Mouse (Mus musculus) adrenal gland, postnatal 14 days (tissue): ENCODE results near the gene Ganab. TPM values are rescaled to one million over a fixed set of nuclear protein-coding genes. Genes with fewer than 3 reads are reported as not detected.
"Not testable (repeated sequence)": the region's sequence is repeated elsewhere in the genome, so short reads cannot be mapped to it uniquely, and the experiment has no call there.

Source experiments
- DNase-seq: peaks from one replicate; pipeline ENCODE4 v3.0.0; 2021; ENCODE audit warnings: mixed read lengths
- long read RNA-seq, 2 experiments: library from polyadenylated mRNA; stranded (forward); transcript quantifications; one replicate each; pipeline ENCODE4 v2.0.0; 2021
- total RNA-seq: library from RNA; stranded (reverse); gene quantifications from 2 replicates; pipeline ENCODE4 v1.2.3, GENCODE M21; 2021

The Ganab gene
- total RNA-seq = 162 and 164 TPM in 2 replicates
- long read RNA-seq, experiment 1, transcript Ganab-202 (24 exons, 3,788 nt) = major isoform, 25 of 59 reads
- long read RNA-seq, experiment 1, partial matches to known transcripts = 34 of 59 reads
- long read RNA-seq, experiment 1, other reads (novel, unspliced or antisense) = 0 of 59 reads
- long read RNA-seq, experiment 2, transcript Ganab-202 (24 exons, 3,788 nt) = major isoform, 27 of 54 reads
- long read RNA-seq, experiment 2, partial matches to known transcripts = 26 of 54 reads
- long read RNA-seq, experiment 2, other reads (novel, unspliced or antisense) = 1 of 54 reads

DNA sequence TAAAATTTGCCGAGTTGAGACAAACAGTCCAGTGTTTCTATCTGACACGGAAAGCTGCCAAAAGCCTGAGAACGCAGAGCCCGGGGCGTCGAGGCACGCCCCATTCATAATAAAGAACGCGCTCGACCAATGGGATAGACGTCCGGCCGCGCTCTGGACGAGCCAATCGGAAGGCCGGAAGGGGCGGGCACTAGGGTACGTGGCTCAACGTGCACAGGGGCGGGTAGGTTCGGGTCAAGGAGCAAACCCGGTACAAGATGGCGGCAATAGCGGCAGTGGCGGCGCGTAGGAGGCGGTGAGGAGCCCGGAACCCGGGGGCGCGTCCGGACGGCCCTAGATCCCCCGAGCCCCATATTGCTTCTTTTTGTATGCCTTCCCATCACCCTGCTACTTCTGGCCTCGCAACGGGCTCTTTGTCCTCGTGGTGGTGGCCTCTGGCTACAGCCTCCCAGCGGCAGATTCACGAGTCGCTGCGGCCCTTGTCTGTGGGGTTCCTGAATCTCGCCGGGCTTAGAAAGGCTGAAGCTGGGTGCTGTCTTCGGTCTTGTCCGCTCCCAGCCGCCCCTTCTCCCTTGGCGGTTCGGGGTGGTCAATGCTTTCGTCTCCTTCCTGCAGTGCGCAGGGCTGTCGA lies at the start of gene Ganab:
TSS of gene Ganab (plus strand) at position 207 of the 631 bp plus-strand sequence.
- peak; percentile 98 for DNase-seq

DNA sequence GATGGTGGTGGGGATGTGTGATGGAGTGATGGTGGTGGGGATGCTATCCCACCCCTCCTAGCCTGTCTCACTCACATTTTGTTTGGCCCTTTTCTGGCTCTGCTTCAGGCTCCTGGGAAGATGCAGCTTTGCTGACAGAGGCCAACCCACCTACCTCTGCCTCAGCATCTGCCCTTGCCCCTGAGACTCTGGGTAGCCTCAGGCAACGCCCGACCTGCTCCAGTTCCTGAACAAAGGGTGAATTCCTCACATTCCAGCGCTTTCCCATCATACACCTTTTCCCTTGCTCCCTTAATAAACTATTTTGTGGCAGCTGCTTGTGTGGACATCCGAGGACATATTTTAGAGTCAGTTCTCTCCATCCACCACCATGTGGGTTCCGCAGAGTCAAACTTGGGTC lies 49.5 kb upstream of the Ganab start:
- no peak for DNase-seq

DNA sequence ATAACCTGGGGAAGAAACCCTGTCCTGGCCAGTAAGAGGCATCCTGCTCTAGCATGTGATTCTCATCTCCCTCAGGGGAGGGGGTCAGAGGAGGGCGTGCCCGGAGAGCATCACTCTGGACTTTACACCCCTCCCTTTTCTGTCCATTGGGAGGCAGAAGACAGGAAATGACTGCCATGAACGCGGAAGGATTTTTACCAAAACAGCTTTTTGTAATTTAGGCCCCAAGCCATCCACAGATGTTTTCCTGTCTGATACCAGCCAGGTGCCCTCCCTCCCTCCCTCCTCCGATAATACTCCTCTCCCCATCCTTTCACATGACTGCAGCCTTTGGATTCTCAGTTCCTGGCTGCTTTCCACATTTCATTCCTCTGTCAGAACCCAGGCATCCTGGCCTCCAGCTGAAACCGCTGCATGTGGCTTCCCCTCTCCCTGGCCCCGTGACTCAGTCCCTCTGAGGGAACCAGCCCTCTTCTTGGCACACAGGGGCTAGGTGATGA lies 47.4 kb upstream of the Ganab start, which contains the start of gene Lrrn4cl:
TSS of gene Lrrn4cl (plus strand) at position 367 of the 500 bp plus-strand sequence.
- peak; percentile 72 for DNase-seq

DNA sequence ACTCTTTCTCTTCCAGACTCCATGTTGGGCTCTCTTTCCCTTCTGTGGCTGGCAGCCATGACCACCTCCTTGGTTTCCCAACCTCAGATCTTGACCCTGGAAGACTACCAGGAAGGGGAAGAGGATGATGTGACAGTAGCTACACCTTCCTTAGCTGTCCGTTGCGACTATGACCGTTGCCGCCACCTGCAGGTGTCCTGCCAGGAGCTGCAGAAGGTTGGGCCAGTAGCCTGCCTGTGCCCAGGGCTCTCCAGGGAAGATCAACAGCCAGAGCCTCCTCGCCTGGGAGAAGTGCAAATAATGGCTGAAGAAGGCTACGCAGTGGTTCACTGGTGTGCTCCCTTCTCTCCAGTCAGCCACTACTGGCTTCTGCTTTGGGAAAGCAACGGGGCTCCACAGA lies 46.2 kb upstream of the Ganab start:
- DNase-seq = peak; percentile 36

DNA sequence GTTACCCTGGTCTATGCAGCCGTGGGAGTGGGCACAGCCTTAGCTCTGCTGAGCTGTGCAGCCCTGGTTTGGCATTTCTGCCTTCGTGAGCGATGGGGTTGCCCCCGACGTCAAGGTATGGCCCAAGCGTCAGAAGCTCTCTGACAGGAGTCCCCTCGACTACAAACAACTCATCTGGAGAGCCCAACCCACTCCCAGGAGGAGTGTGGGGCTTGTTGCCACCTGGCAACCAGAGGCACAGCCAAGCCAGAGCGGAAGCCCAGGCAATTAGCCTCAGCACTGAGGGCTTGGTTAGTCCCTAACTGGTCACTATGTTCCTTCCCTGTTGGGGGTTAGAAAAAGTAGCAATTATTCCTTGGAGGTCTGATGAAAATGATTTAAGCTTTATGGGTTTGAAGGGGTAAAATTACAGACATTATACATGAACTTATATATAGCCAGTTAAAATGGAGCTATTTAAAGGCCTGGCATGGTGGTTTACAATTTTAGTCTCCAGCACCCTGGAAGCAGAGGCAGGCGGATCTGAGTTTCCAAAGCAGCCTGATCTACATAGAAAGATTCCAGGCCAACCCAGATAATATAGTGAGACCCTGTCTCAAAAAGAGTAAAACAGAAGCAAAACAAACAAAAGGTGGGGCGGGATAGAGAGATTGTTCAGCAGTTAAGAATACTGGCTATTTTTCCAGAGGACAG lies 45.5 kb upstream of the Ganab start:
- peak; percentile 42 for DNase-seq

DNA sequence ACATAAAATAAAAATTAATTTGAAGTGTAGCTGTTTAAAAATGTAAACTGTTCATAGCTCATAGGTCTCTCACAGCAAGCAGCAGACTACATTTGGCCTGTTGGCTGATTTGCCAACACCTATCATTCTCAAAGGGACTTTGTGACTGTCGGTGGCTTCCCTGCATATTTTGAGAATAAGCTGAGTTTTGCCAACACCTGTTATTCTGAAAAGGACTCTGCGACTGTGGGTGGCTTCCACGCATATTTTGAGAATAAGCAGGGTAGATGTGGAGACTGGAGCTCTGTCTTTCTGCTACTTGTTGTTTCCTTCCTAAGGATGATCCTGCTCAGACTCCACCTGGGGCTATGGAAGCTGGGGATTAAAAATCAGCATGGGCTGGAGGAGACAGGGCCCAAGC lies 44.8 kb upstream of the Ganab start:
- DNase-seq = no peak

DNA sequence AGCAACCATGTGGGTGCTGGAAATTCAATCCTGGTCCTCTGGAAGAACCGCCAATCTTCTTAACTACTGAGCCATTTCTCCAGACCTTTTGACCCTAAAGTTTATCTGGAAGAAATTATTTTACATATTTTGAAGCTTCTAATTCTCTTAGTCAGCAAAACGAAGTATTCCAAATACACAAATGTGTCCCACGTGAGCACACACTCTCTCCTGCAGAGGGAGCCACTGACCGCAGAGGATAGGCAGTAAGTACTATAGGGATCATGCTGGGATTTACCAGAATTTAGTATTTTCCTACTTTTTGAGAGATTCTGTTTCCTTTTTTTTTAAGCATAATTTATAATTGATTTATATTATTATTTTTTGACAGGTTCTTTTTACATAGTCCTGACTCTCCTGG lies 40.2 kb upstream of the Ganab start:
- peak; percentile 84 for DNase-seq

DNA sequence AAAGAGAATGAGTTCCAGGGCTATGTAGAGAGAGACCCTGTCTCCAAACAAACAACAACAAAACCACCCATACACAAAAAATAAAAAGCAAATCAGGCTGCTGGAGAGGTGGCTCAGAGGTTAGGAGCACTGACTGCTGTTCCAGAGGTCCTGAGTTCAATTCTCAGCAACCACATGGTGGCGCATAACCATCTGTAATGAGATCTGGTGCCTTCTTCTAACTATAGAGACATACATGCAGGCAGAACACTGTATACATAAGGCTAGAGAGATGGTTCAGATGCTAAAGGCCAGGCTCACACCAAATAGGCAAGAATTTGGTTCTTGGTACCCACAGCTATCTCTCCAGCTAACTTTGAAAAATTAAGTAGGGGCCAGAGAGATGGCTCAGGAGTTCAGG lies 38.9 kb upstream of the Ganab start:
- DNase-seq = no peak

DNA sequence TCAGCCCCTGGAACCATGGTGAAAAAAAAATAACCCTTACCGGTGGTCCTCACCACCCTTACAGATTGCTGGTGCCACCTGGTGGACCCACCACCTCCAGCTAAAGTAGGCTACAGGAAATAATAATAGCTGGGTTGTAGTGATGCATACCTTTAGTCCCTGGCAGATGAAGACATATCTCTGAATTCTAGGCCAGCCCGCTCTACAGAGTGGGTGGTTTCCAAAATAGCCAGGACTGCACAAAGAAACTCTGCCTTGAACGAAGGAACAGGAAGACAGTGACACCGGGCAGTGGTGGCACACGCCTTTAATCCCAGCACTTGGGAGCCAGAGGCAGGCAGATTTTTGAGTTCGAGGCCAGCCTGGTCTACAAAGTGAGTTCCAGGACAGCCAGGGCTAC lies 33.6 kb upstream of the Ganab start:
- DNase-seq = no peak

DNA sequence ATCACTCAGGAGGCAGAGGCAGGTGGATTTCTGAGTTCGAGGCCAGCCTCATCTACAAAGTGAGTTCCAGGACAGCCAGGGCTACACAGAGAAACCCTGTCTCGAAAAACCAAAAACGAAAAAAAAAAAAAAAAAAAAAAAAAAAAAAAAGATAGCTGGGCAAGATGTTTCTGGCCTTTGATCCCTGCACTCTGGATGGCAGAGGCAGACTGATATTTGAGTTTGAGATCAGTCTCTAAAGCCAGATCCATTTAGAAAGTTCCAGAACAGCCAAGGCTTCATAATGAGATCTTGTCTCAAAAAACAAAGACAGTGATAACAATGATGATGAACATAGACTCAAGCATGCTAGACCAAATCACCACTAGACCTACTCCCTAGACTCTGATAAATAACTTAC lies 27.5 kb upstream of the Ganab start:
- DNase-seq = not testable (repeated sequence)

DNA sequence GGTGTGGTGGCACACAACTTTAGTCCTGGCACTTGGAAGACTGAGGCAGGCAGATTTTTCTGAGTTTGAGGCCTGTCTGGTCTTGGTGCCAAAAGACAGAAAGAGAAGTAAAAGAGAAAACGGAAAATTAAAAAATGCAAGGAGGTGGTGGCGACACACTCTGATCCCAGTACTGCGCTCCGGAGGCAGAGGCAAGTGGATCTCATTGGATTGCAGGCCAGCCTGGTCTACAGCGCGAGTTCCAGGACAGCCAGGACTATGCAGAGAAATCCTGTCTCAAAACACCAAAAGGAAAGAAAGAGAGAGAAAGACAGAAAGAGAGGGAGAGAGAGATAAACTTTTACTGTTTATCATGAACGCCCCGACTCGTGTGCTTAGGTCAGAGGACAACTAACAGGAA lies 27.0 kb upstream of the Ganab start:
- DNase-seq = peak; percentile 25

DNA sequence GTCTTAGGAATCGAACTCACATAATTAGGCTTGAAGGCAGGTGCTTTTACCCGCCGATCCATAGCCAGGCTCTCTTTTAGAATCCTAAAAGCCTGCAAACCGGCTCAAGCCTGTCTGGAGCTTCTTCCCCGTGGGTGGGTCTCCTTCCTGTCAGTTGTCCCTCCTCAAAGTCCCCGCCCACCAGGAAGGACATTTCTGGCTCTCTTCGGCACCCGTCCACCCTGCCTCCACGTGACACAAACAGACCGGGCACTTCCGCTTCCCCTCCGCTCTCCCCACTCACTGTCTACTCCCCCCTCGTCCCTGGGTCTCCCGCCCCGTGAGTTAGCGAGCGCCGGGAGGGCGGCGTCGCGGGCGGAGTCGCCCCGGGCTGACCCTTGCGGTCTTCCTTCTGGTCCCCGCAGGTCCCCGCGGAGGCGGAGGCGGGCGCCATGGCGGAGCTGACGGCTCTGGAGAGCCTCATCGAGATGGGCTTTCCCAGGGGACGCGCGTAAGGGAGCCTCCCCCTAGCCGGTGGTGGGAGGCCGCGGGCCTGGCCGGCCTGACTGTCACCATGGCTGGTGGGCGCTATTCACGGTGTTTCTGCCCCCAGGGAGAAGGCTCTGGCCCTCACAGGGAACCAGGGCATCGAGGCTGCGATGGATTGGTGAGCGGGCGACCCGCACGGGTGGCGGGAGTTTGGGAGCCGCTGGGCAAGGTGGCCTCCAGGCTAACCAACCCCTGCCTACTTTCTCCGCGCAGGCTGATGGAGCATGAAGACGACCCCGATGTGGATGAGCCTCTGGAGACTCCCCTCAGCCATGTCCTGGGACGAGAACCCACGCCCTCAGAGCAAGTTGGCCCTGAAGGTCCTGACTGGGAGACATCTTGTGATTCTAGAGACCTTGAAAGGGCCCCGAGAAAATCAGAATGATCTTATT lies 26.3 kb upstream of the Ganab start, which contains the start of gene Ubxn1:
TSS of gene Ubxn1 (plus strand) at position 230 of the 920 bp plus-strand sequence.
- peak; percentile 99 for DNase-seq

DNA sequence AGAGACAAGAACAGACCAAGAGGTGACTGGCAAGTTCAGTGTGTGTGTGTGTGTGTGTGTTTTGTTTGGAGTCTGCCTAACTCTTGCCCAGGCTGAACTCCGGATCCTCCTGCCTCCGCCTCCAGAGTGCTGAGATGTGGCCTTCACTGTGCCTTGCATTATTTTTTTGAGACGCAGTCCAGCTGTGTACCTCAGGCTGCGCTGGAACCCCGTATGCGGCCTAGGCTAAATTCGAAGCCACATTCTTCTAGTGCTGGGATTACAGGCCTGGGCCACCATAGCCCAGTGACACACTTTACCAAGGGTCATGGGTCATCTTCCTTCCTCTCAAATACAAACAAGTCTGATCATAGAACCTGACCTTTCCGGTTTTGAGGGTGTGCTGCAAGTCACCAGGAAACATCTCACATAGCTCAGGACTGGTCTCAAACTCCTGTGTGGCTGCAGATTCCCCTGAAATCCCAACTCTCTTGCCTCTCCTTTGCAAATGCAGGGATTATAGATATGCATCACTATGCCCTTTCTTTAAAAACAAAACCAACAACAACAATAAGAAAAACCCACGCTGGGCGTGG lies 25.5 kb upstream of the Ganab start:
- no peak for DNase-seq

DNA sequence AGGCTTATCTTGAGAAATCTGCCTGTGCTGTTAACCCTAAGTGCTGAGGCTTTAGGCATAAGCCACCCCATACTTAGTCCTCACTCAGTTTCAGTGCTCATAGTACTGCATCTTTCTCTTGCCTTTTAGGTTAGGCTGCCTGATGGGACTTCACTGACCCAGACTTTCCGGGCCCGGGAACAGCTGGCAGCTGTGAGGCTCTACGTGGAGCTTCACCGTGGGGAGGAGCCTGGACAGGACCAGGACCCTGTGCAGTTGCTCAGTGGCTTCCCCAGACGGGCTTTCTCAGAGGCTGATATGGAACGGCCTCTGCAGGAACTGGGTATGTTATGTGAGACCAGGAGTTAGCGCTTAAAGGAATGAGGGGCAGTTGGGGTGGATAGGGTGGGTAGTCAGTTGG lies 22.8 kb upstream of the Ganab start:
- no peak for DNase-seq

DNA sequence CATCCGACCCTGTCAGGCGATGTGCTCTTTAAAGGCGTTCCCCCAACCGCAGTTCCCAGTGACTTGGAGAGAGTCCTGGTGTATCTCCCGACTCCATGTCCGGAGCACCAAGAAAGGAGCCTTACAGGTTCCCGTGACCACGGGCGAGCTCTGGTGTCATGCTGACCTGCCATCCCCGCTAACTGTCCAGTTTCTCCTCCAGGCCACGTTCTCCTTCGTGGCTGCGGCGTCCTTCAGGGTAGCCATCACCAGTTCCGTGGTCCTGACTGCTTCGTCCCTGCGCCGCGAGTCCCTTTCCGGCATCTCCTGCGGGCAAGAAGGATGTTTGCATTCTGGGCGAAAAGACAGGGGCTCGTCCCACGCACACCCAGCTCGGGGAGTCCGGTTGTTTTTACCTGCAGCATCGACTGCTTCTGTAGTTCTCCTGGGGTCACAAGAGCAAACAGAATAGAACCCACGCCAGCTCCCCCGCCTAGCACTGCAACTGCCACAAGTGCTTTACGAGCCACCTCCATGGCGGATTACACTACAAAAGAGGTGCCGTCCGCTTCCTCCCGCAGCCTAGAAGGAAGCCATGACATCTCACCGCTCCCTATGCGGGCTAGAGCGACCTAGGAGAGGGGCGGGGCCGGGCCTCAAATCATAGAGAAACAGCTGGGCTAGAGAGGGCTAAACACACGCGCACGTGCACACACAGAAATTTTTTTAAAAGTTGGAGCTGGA lies 17.4 kb upstream of the Ganab start, which contains the start of gene Uqcc3:
TSS of gene Uqcc3 (minus strand) at position 613 of the 723 bp plus-strand sequence.
- peak; percentile 95 for DNase-seq

DNA sequence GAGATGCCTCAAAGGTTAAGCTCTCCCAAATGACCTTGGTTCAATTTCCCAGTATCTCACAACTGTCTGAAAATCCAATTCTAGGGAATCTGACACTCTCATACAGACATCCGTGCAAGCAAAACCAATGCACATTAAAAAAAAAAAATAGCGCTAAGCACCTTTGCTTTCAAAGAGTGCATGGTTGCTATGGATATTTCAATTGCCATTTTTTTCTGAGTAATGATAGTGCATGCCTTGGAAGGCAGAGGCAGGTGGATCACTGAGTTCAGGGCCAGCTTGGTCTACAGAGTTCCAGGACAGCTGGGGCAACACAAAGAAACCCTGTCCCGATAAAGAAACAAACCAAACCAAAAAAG lies 16.9 kb upstream of the Ganab start:
- no peak for DNase-seq

DNA sequence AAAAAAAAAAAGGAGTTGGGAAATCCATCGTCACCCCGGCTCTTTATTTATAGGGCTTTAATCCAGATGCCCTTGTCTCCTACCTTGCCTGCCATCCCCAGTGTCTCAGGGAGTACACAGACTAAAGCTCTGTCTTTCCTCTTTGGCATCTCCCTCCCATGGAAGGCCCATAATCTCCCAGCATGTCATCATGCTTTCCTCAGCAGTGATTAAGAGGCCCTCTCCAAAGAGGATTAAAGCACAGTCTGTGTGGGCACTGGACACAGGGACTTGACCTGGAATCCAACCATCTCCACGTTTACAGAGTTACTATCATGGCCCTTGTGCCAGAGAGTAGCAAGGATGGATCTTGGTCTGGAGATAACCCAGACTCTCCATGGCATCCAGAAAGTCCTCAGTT lies 14.3 kb upstream of the Ganab start, which contains the start of the genes Lbhd1 and Gm49403:
TSS of gene Lbhd1 (plus strand) at position 117 of the 400 bp plus-strand sequence.
TSS of gene Gm49403 (plus strand) at position 315 of the 400 bp plus-strand sequence.
- DNase-seq = no peak

DNA sequence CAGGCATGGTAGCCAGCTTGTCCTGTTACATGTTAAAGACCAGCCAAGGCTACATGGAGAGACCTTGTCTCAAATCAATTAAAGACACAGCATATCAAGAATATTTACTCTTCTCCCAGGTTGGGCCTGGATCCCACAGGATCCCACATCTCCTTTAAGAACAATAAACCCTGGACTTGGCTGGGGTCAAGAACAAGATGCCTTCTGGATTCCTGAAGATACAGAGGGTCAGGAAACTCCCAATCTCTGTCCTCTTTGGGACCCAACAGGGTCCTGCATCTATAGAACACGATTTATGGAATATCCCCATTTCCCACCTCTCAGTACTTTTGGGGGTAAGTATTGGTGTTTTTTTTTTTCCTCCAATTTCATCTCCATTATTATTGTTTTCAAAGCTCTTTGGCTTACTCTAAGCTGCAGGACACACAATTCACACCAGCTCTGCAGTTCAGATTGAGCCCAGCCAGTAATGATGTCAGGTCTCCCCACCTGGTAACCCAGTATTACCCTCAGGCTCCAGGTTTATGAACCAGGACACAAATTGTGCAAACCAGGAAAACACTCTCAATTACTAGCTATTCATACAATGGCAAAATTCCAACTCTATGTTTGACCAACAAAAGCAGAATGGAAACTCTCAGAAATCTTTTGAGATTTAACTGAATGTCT lies 10.8 kb upstream of the Ganab start:
- no peak for DNase-seq

DNA sequence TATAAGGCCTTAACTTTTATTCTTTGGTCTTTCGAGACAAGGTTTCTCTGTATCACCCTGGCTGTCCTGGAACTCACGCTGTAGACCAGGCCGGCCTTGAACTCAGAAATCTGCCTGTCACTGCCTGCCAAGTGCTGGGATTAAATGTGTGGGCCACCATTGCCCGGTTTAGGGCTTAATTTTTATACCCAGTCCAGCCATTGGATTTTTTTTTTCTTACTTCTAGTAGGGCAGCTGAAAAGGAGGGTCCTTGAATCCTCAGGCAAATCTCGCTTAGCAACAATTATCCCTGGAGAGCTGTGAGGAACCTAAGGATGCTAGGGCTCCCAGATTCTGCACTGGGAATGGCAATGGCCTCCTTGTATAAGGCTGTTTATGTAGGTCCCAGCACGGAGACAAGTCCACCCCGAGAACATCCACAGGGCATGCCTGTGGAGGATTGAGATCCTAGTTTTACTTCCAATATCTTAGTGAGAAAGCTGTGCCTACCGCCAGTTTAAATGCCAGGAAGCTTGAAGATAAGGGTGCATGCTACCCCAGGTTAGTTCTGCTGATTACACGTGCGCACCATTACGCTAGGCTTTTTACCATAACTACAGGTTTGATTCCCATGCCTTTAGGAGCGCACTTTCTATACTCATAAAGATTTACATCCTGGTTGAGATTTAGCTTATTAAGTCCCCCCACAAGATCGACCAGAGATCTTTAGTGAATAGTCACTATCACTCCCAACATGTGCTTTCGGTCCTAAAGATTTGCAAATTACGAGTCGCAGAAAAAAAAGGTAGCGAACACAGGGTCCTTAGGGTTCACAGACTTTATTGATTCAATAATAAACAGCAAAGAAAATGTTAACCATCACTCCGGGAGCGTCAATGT lies 10.0 kb upstream of the Ganab start:
- no peak for DNase-seq
